1 mouse cellular context compared by ENCODE assay signal in the genomic region with DNA sequence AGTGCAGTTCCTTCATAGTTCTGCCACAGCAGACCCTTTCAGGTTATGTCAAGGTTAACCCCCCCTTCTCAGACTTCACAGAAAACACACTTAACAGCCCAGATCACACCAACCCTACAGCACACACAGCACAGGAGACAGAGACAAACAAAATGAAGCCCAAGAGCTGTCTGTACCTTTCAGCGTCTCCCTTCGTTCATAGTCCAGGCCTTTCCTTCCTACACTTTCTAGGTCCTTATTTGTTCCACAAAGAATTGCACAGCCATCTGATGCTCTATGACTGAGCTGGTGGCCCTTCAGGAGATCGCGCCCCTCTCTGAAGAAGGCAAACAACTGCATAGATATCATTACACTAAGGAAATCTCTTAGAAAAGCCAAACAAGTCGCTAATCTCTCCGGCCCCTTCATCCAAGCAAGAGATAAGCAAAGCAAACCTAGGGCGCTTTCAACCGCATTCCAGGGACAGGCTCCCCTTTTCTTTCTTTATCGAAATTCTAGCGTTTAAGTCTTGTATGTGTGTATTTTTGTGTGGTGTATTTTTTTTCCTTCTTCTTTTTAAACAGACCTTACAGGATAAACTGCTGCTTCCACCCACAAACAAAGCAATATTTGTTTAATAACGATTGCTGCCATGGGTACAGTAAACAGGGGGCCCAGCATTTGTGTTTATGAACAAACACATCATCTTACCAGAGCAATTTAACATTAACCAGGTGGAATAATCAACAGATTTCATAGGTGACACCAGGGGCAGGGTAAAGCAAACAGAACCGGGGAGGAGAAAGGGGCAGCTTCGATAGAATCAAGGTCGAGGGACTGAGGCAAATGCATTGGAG.
TF ChIP-seq lines count a peak whose summit lies in the region.

No protein-coding gene starts in this region.

TF ChIP-seq in CH12.LX, 34 proteins besides CTCF, POLR2A, EP300 and RAD21 (continued from another document):
- TF ChIP-seq JUN (IDR thresholded peaks at IDR 0.05; ENCODE audit: insufficient read depth, low read depth, low read length): no peak
- TF ChIP-seq ZMIZ1 (IDR thresholded peaks at IDR 0.05; ENCODE audit: low read depth, low read length): no peak
- TF ChIP-seq POLR2AphosphoS2 (IDR thresholded peaks at IDR 0.05; ENCODE audit: low read depth, low read length): no peak
- no peak for TF ChIP-seq ZNF384 (IDR thresholded peaks at IDR 0.05; ENCODE audit: low read depth, low read length)
- TF ChIP-seq IRF4 (IDR thresholded peaks at IDR 0.05; ENCODE audit: low read depth, low read length): no peak
- no peak for TF ChIP-seq NRF1 (IDR thresholded peaks at IDR 0.05; ENCODE audit: low read depth, low read length)
- no peak for TF ChIP-seq RCOR1 (conservative IDR thresholded peaks at IDR 0.05; ENCODE audit: low read depth, low read length)
- TF ChIP-seq E2F4 (IDR thresholded peaks at IDR 0.05; ENCODE audit: insufficient replicate concordance, low read depth, low read length): no peak
- TF ChIP-seq ETS1 (conservative IDR thresholded peaks at IDR 0.05; ENCODE audit: low read depth, low read length): no peak
- TF ChIP-seq MXI1 (IDR thresholded peaks at IDR 0.05; ENCODE audit: low read depth, low read length): no peak
